Mouse (Mus musculus) CH12.LX (cell line): ENCODE measurements at regions not wholly inside any gene's neighbourhood (a gene's known extent, or its start where the extent isn't known, plus 50 kb on each side); places are given as distances from the start of the nearest gene placed in this dataset.

Source experiments
- DNase-seq: peaks from one replicate; pipeline ENCODE4 v3.0.0-alpha.2; 2013; ENCODE audit errors: extremely low read depth
- H3K27ac ChIP-seq: 2 replicates; pipeline ENCODE4 v1.5.1; 2012; ENCODE audit warnings: low read depth, mild to moderate bottlenecking, control low read depth, moderate library complexity; ENCODE audit not compliant: insufficient read depth
- H3K27me3 ChIP-seq: replicated peaks from 2 replicates; pipeline ENCODE3; 2012; ENCODE audit warnings: inconsistent platforms
- H3K36me3 ChIP-seq, 2 experiments: replicated peaks in 1 of 2; 2 replicates each; pipeline versions ENCODE3 to v1.6.1; 2012; ENCODE audit warnings: inconsistent platforms in 1 of 2, low read length in 1 of 2, mild to moderate bottlenecking in 1 of 2, mixed read lengths in 1 of 2, moderate library complexity in 1 of 2; ENCODE audit not compliant: control insufficient read depth in 1 of 2, insufficient read depth in 1 of 2
- H3K4me1 ChIP-seq, 2 experiments: 2 replicates each; pipeline ENCODE4 v1.6.1; 2012; ENCODE audit warnings: inconsistent platforms in 1 of 2, moderate library complexity in 1 of 2; ENCODE audit not compliant: insufficient read depth in 2 of 2, control insufficient read depth in 1 of 2
- H3K4me2 ChIP-seq: 2 replicates; pipeline ENCODE4 v1.6.1; 2012; ENCODE audit warnings: low read depth, mild to moderate bottlenecking, control low read depth; ENCODE audit not compliant: poor library complexity, insufficient read depth, severe bottlenecking
- H3K4me3 ChIP-seq, 3 experiments: fragments of 150-350 bp in 1 of 3; sonication (generic) in 1 of 3; replicated peaks in 1 of 3; 2 replicates each; pipeline versions ENCODE3 to v1.5.1; 2011 to 2012; ENCODE audit warnings: low read depth in 2 of 3, low read length in 2 of 3, mild to moderate bottlenecking in 2 of 3, moderate library complexity in 2 of 3, control low read depth in 1 of 3, improper control_type of control experiment in 1 of 3, inconsistent platforms in 1 of 3, mixed read lengths in 1 of 3; ENCODE audit not compliant: poor library complexity in 1 of 3
- H3K79me2 ChIP-seq: replicated peaks from 2 replicates; pipeline ENCODE4 v1.6.1; 2012; ENCODE audit warnings: mild to moderate bottlenecking, moderate library complexity; ENCODE audit not compliant: control insufficient read depth, poor library complexity, insufficient read depth, severe bottlenecking; ENCODE audit errors: extremely low read depth
- H3K9ac ChIP-seq: 2 replicates; pipeline ENCODE4 v1.6.1; 2012; ENCODE audit warnings: low read depth, mild to moderate bottlenecking, control low read depth, moderate library complexity; ENCODE audit not compliant: insufficient read depth
- H3K9me3 ChIP-seq: replicated peaks from 2 replicates; pipeline ENCODE3; 2012; ENCODE audit warnings: low read length, inconsistent platforms, mixed read lengths
- CHD2 ChIP-seq: IDR thresholded peaks from 2 replicates; pipeline ENCODE4 v1.6.1; 2011; ENCODE audit warnings: low read length, improper control_type of control experiment
- CTCF ChIP-seq, 2 experiments: IDR thresholded peaks in 1 of 2; conservative IDR thresholded peaks in 1 of 2; 2 replicates each; pipeline ENCODE4 v1.5.1; 2011 to 2012; ENCODE audit warnings: low read depth in 2 of 2, low read length in 2 of 2, improper control_type of control experiment in 1 of 2, inconsistent platforms in 1 of 2, mild to moderate bottlenecking in 1 of 2, moderate library complexity in 1 of 2
- E2F4 ChIP-seq: IDR thresholded peaks from 2 replicates; pipeline ENCODE4 v1.6.1; 2011; ENCODE audit warnings: low read depth, low read length, improper control_type of control experiment; ENCODE audit not compliant: insufficient replicate concordance
- EP300 ChIP-seq: IDR thresholded peaks from 2 replicates; pipeline ENCODE4 v1.6.1; 2011; ENCODE audit warnings: low read length, improper control_type of control experiment
- ETS1 ChIP-seq: conservative IDR thresholded peaks from 2 replicates; pipeline ENCODE4 v1.6.1; 2012; ENCODE audit warnings: low read depth, mild to moderate bottlenecking, inconsistent platforms, low read length, improper control_type of control experiment, moderate library complexity
- IRF4 ChIP-seq: IDR thresholded peaks from 2 replicates; pipeline ENCODE4 v1.6.1; 2014; ENCODE audit warnings: low read depth, mild to moderate bottlenecking, inconsistent platforms, low read length, improper control_type of control experiment
- JUND ChIP-seq: conservative IDR thresholded peaks from 2 replicates; pipeline ENCODE4 v1.6.1; 2011; ENCODE audit warnings: low read depth, low read length, improper control_type of control experiment
- MAFK ChIP-seq: IDR thresholded peaks from 2 replicates; pipeline ENCODE4 v1.6.1; 2011; ENCODE audit warnings: low read length, improper control_type of control experiment; ENCODE audit not compliant: insufficient replicate concordance
- MXI1 ChIP-seq: IDR thresholded peaks from 2 replicates; pipeline ENCODE4 v1.6.1; 2011; ENCODE audit warnings: mild to moderate bottlenecking, low read depth, low read length, improper control_type of control experiment
- SIN3A ChIP-seq: IDR thresholded peaks from 2 replicates; pipeline ENCODE4 v1.6.1; 2012; ENCODE audit warnings: low read length, improper control_type of control experiment, inconsistent platforms
- SMC3 ChIP-seq: IDR thresholded peaks from 2 replicates; pipeline ENCODE4 v1.6.1; 2011; ENCODE audit warnings: low read depth, low read length, improper control_type of control experiment
- USF1 ChIP-seq: IDR thresholded peaks from 2 replicates; pipeline ENCODE4 v1.6.1; 2014; ENCODE audit warnings: low read depth, mild to moderate bottlenecking, inconsistent platforms, low read length, improper control_type of control experiment
- USF2 ChIP-seq: conservative IDR thresholded peaks from 2 replicates; pipeline ENCODE4 v1.6.1; 2011; ENCODE audit warnings: low read depth, low read length, improper control_type of control experiment
- ZKSCAN1 ChIP-seq: IDR thresholded peaks from 2 replicates; pipeline ENCODE4 v1.6.1; 2012; ENCODE audit warnings: low read depth, inconsistent platforms, low read length, improper control_type of control experiment, borderline replicate concordance
- dilution Hi-C: fragments of 300-500 bp; cut with MboI; formaldehyde crosslinking; loops from 2 replicates; pipeline ENCODE4 v1.14.3; 2020; ENCODE audit warnings: low sequenced_read_pairs; ENCODE audit not compliant: extremely low pct_unique_long_range_greater_than_20kb, extremely low pct_ligation_motif_present
- in situ Hi-C: fragments of 300-500 bp; cut with MboI; formaldehyde crosslinking; loops from 3 replicates; pipeline ENCODE4 v1.14.3; 2019; ENCODE audit warnings: low sequenced_read_pairs, low pct_ligation_motif_present, low pct_unique_long_range_greater_than_20kb, mixed read lengths

DNA sequence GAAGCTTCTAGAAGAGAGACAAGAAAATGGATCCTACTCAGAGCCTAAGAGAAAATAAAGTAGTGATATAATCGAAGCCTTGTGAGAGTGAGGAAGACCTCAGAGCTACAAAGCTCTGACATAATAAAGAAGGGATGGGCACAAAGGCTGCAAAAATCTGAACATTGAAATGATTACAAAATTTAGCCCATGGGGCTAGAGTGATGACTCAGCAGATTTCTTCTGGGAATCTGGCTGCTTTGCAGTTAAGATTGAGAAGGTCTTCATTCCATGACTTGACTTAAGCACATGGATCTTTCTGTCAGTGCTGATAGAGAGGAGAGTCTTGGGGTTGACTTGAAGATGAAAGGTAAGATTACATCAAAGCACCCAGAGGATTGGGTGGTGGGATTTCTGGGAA is 633.3 kb upstream of the Gm19410 start:
- Histone ChIP-seq H3K79me2 (no peaks in the 10 kb centered on the region), H3K4me3 (no peak overlapping the region), H3K27me3 (no peaks in the 10 kb centered on the region), H3K36me3 (no peaks in the 10 kb centered on the region), H3K4me2 (no peak overlapping the region), H3K9ac (no peak overlapping the region), H3K9me3 (no peaks in the 10 kb centered on the region), H3K4me1 (peaks cover 6 to 14% of the 10 kb centered on the region in 2 experiments; a peak in 3 of 4 replicates), H3K27ac (no peak overlapping the region)
- dilution Hi-C loops = no loop called here
- DNase-seq = no peak
- TF ChIP-seq MAFK (peak; percentile 95), SMC3 (no peak)
- in situ Hi-C loops = no loop called here

DNA sequence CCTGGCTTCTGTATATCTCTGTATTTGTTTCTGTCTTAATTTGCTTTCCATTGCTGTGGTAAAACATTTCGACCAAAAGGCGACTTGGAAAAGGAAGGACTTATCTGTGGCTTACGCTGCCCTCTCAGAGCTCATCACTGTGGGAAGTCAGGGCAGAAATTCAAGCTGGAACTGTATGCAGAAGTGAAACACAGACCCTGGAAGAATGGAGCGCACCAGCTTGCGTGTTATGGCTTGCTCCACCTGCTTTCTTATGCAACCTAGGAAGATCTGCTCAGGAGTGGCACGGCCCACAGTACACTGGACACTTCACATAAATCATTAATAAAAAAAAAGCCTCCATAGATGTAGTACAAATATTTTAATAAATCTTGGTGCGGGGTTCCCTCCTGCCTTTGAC is 630.0 kb upstream of the Gm19410 start:
- no peaks in the 10 kb centered on the region for H3K79me2 ChIP-seq
- H3K9me3 ChIP-seq = no peaks in the 10 kb centered on the region
- TF ChIP-seq JUND (no peak), USF1 (no peak), ETS1 (no peak), CTCF (conservative IDR thresholded peaks at IDR 0.05 in 1 of 2, IDR thresholded peaks at IDR 0.05 in 1 of 2; ENCODE audit: low read depth in 2 of 2, low read length in 2 of 2) (no peak), E2F4 (no peak), USF2 (no peak), MAFK (no peak), IRF4 (0 out of 2 replicates have a peak, but pooled peaks have one; percentile 24), CHD2 (no peak), EP300 (peak; percentile 33; the same call in 1 of the 2 replicates)
- H3K4me1 ChIP-seq = peaks cover 6 to 14% of the 10 kb centered on the region in 2 experiments; a peak in 3 of 4 replicates
- H3K4me3 ChIP-seq = no peak overlapping the region
- no peak for DNase-seq
- H3K27me3 ChIP-seq = no peaks in the 10 kb centered on the region
- no peak overlapping the region for H3K9ac ChIP-seq
- dilution Hi-C loops (no loop called here), in situ Hi-C loops (no loop called here)
- H3K4me2 ChIP-seq = peak overlapping the region; percentile 1; the same call in 1 of the 2 replicates
- no peaks in the 10 kb centered on the region for H3K36me3 ChIP-seq
- no peak overlapping the region for H3K27ac ChIP-seq

DNA sequence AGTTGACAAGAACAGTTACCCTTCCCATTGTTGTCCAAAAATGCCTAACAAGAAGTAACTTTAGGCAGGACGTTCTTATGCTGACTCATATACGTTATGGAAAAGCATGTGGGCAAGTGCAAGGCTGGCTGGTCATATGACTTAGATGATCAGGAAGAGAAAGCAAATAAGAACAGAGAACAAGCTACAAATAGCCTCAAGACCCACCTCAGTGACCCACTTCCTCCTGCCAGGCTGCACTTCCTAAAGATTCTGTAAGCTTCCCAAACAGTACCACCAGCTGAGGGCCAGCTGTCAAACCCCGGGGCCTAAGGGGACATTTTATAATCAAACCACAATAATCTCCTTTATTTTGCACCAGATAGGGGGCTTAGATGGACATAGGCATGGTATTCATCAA is 628.9 kb upstream of the Gm19410 start:
- dilution Hi-C loops = no loop called here
- TF ChIP-seq SIN3A (no peak), ZKSCAN1 (no peak), CHD2 (no peak), SMC3 (no peak), MXI1 (no peak)
- in situ Hi-C loops = no loop called here

More for the DNA sequence above, 628.9 kb upstream of the Gm19410 start:
- peaks cover 6 to 14% of the 10 kb centered on the region in 2 experiments; a peak in 3 of 4 replicates for H3K4me1 ChIP-seq
- no peaks in the 10 kb centered on the region for H3K9me3 ChIP-seq
- no peak overlapping the region for H3K27ac ChIP-seq
- no peaks in the 10 kb centered on the region for H3K36me3 ChIP-seq
- H3K27me3 ChIP-seq = no peaks in the 10 kb centered on the region
- no peak overlapping the region for H3K4me2 ChIP-seq
- no peak for DNase-seq
- H3K79me2 ChIP-seq = no peaks in the 10 kb centered on the region
- H3K4me3 ChIP-seq = no peak overlapping the region
- H3K9ac ChIP-seq = no peak overlapping the region
